Mouse (Mus musculus) lung, adult 2 months (tissue): Measurements from ENCODE around the gene Atpaf1.

Experiments used
- CTCF ChIP-seq: fragments of 200-500 bp; IDR thresholded peaks from 2 replicates; pipeline ENCODE4 v1.5.1; 2011; ENCODE audit warnings: mild to moderate bottlenecking, low read length, control low read depth; ENCODE audit not compliant: insufficient read depth
- POLR2A ChIP-seq: fragments of 200-500 bp; IDR thresholded peaks from 2 replicates; pipeline ENCODE4 v1.6.1; 2011; ENCODE audit warnings: low read depth, mild to moderate bottlenecking, control low read depth, low read length, borderline replicate concordance; ENCODE audit errors: extremely low read depth

DNA sequence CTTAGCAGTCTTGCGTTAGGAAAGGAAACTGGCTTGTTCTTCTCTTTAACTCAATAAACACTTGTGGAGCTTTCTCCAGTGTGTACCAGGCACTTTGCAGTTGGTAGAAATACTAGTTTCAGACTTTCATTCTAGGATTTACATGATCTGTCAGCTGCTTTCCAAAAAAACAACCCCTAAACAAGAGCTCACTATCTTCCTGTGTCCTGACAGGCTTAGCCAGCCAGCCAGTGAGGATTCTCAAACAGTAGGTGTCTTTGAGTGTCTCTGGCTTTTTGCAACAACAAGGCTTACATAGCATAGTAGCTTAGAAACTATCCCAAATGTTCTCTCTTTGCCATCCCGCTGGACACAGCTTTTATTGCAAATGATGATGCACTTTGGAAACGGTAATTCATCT, 30.5 kb upstream of the Atpaf1 start:
- TF ChIP-seq CTCF: no peak
- no peak for TF ChIP-seq POLR2A
